Mouse (Mus musculus): ENCODE data around the gene Gm44502. TPM values are rescaled to one million over a fixed set of nuclear protein-coding genes. Genes with fewer than 3 reads are reported as not detected.

The Gm44502 gene
- polyA plus RNA-seq, 1 experiment from 2014 or later, result not detected

GRCm38 (mm10) chr15:89424621-89425020, 4.9 kb downstream of the Gm44502 start:
- Histone ChIP-seq H3K4me3 (replicated peaks) (no peak overlapping the region), H3K27ac (no peak overlapping the region), H3K27me3 (replicated peaks) (no peaks in the 10 kb centered on the region), H3K36me3 (peaks cover 15% of the 10 kb centered on the region), H3K4me2 (replicated peaks) (no peak overlapping the region), H3K9me3 (no peaks in the 10 kb centered on the region), H3K4me1 (replicated peaks) (0 out of 2 replicates have a peak, but pooled peaks cover 4% of the 10 kb centered on the region), H3K9ac (no peak overlapping the region)
- no peak for ATAC-seq
- 86% methylated on average over 8 of the region's 8 CpGs for WGBS

- Histone ChIP-seq H3K9ac (no peak overlapping the region), H3K4me2 (replicated peaks) (no peak overlapping the region), H3K4me1 (replicated peaks) (no peaks in the 10 kb centered on the region), H3K36me3 (peaks cover 7% of the 10 kb centered on the region; the same call in 1 of the 2 replicates), H3K4me3 (replicated peaks) (no peak overlapping the region), H3K27ac (no peak overlapping the region), H3K9me3 (no peaks in the 10 kb centered on the region), H3K27me3 (replicated peaks) (no peaks in the 10 kb centered on the region)
- 93% methylated on average over 9 of the region's 9 CpGs for WGBS
- ATAC-seq, result no peak
Observed at GRCm38 (mm10) chr15:89421938-89422337, 7.6 kb downstream of the Gm44502 start.

- Histone ChIP-seq H3K9me3 (no peaks in the 10 kb centered on the region), H3K27ac (no peak overlapping the region), H3K9ac (no peak overlapping the region), H3K27me3 (replicated peaks) (no peaks in the 10 kb centered on the region), H3K36me3 (no peaks in the 10 kb centered on the region), H3K4me2 (replicated peaks) (no peak overlapping the region), H3K4me3 (replicated peaks) (no peak overlapping the region), H3K4me1 (replicated peaks) (no peaks in the 10 kb centered on the region)
- 86% methylated on average over 8 of the region's 8 CpGs for WGBS
- ATAC-seq, result no peak
Observed at GRCm38 (mm10) chr15:89415282-89415681, 14.2 kb downstream of the Gm44502 start.

GRCm38 (mm10) chr15:89410118-89410517, 19.4 kb downstream of the Gm44502 start, which contains the start of gene Syce3:
Gene Syce3, minus strand, starts transcription at chr15:89410503.
- 81% methylated on average over 24 of the region's 24 CpGs for WGBS
- no peak within 1 kb of the TSS for H3K4me3 ChIP-seq (replicated peaks)
- ATAC-seq, result no peak; the same call in 1 of the 2 replicates

GRCm38 (mm10) chr15:89406691-89407090, 22.8 kb downstream of the Gm44502 start:
- Histone ChIP-seq H3K9me3 (no peaks in the 10 kb centered on the region), H3K4me1 (replicated peaks) (no peaks in the 10 kb centered on the region), H3K9ac (no peak overlapping the region), H3K4me3 (replicated peaks) (no peak overlapping the region), H3K36me3 (no peaks in the 10 kb centered on the region), H3K27me3 (replicated peaks) (no peaks in the 10 kb centered on the region), H3K27ac (no peak overlapping the region), H3K4me2 (replicated peaks) (no peak overlapping the region)
- no peak for ATAC-seq

More at GRCm38 (mm10) chr15:89410118-89410517, 19.4 kb downstream of the Gm44502 start, which contains the start of gene Syce3:
- H3K27me3 ChIP-seq (replicated peaks), result no peaks in the 10 kb centered on the region
- no peak within 1 kb of the TSS for H3K4me2 ChIP-seq (replicated peaks)
- no peaks in the 10 kb centered on the region for H3K9me3 ChIP-seq
- H3K36me3 ChIP-seq, result no peaks in the 10 kb centered on the region
- no peak within 1 kb of the TSS for H3K9ac ChIP-seq
- no peaks in the 10 kb centered on the region for H3K4me1 ChIP-seq (replicated peaks)
- H3K27ac ChIP-seq, result no peak within 1 kb of the TSS

GRCm38 (mm10) chr15:89404831-89405623, 24.5 kb downstream of the Gm44502 start:
- ATAC-seq, result no peak
- H3K9me3 ChIP-seq, result no peaks in the 10 kb centered on the region
- no peak overlapping the region for H3K27ac ChIP-seq
- no peak overlapping the region for H3K4me3 ChIP-seq (replicated peaks)
- no peaks in the 10 kb centered on the region for H3K36me3 ChIP-seq
- H3K4me1 ChIP-seq (replicated peaks), result no peaks in the 10 kb centered on the region
- no peaks in the 10 kb centered on the region for H3K27me3 ChIP-seq (replicated peaks)
- no peak overlapping the region for H3K4me2 ChIP-seq (replicated peaks)
- WGBS, result 81% methylated on average over 10 of the region's 10 CpGs
- H3K9ac ChIP-seq, result no peak overlapping the region

- Histone ChIP-seq H3K9ac (no peak overlapping the region), H3K36me3 (no peaks in the 10 kb centered on the region), H3K27me3 (replicated peaks) (no peaks in the 10 kb centered on the region), H3K4me1 (replicated peaks) (no peaks in the 10 kb centered on the region), H3K4me2 (replicated peaks) (no peak overlapping the region), H3K27ac (no peak overlapping the region), H3K4me3 (replicated peaks) (no peak overlapping the region), H3K9me3 (no peaks in the 10 kb centered on the region)
- 74% methylated on average over 1 of the region's 1 CpGs for WGBS
- no peak for ATAC-seq
Observed at GRCm38 (mm10) chr15:89402471-89402870, 27.0 kb downstream of the Gm44502 start.

GRCm38 (mm10) chr15:89399716-89400115, 29.8 kb downstream of the Gm44502 start:
- Histone ChIP-seq H3K4me1 (replicated peaks) (no peaks in the 10 kb centered on the region), H3K9me3 (no peaks in the 10 kb centered on the region), H3K4me3 (replicated peaks) (no peak overlapping the region), H3K27me3 (replicated peaks) (no peaks in the 10 kb centered on the region), H3K4me2 (replicated peaks) (no peak overlapping the region), H3K36me3 (no peaks in the 10 kb centered on the region), H3K27ac (no peak overlapping the region), H3K9ac (no peak overlapping the region)
- 57% methylated on average over 1 of the region's 1 CpGs for WGBS
- ATAC-seq, result 0 out of 2 replicates have a peak, but pooled peaks have one; percentile 35

GRCm38 (mm10) chr15:89398146-89398545, 31.4 kb downstream of the Gm44502 start:
- H3K4me2 ChIP-seq (replicated peaks), result no peak overlapping the region
- WGBS, result 77% methylated on average over 2 of the region's 2 CpGs
- H3K36me3 ChIP-seq, result no peaks in the 10 kb centered on the region
- no peak for ATAC-seq
- no peaks in the 10 kb centered on the region for H3K4me1 ChIP-seq (replicated peaks)
- no peak overlapping the region for H3K27ac ChIP-seq
- no peaks in the 10 kb centered on the region for H3K27me3 ChIP-seq (replicated peaks)
- H3K9me3 ChIP-seq, result no peaks in the 10 kb centered on the region
- H3K4me3 ChIP-seq (replicated peaks), result no peak overlapping the region
- H3K9ac ChIP-seq, result no peak overlapping the region

GRCm38 (mm10) chr15:89396883-89397282, 32.6 kb downstream of the Gm44502 start:
- Histone ChIP-seq H3K4me2 (replicated peaks) (no peak overlapping the region), H3K4me1 (replicated peaks) (no peaks in the 10 kb centered on the region), H3K27ac (no peak overlapping the region), H3K4me3 (replicated peaks) (no peak overlapping the region), H3K36me3 (no peaks in the 10 kb centered on the region), H3K9me3 (no peaks in the 10 kb centered on the region), H3K27me3 (replicated peaks) (no peaks in the 10 kb centered on the region), H3K9ac (no peak overlapping the region)
- ATAC-seq, result peak; percentile 90
- 71% methylated on average over 4 of the region's 4 CpGs for WGBS

- Histone ChIP-seq H3K4me2 (replicated peaks) (no peak overlapping the region), H3K4me1 (replicated peaks) (no peaks in the 10 kb centered on the region), H3K9ac (no peak overlapping the region), H3K36me3 (no peaks in the 10 kb centered on the region), H3K27me3 (replicated peaks) (0 out of 2 replicates have a peak, but pooled peaks cover 2% of the 10 kb centered on the region), H3K4me3 (replicated peaks) (no peak overlapping the region), H3K9me3 (no peaks in the 10 kb centered on the region), H3K27ac (no peak overlapping the region)
- no peak for ATAC-seq
- 93% methylated on average over 10 of the region's 10 CpGs for whole genome bisulfite sequencing
Observed at GRCm38 (mm10) chr15:89390081-89390480, 39.4 kb downstream of the Gm44502 start.

GRCm38 (mm10) chr15:89387127-89387526, 42.4 kb downstream of the Gm44502 start:
- Histone ChIP-seq H3K4me2 (replicated peaks) (no peak overlapping the region), H3K4me1 (replicated peaks) (no peaks in the 10 kb centered on the region), H3K9ac (no peak overlapping the region), H3K27me3 (replicated peaks) (0 out of 2 replicates have a peak, but pooled peaks cover 6% of the 10 kb centered on the region), H3K36me3 (no peaks in the 10 kb centered on the region), H3K4me3 (replicated peaks) (no peak overlapping the region), H3K27ac (no peak overlapping the region), H3K9me3 (no peaks in the 10 kb centered on the region)
- ATAC-seq, result no peak
- WGBS, result 42% methylated on average over 12 of the region's 12 CpGs

GRCm38 (mm10) chr15:89384617-89385016, 44.9 kb downstream of the Gm44502 start, which contains the start of gene Klhdc7b:
Gene Klhdc7b, plus strand, starts transcription at chr15:89384917.
- Histone ChIP-seq H3K9me3 (no peaks in the 10 kb centered on the region), H3K36me3 (no peaks in the 10 kb centered on the region), H3K27ac (no peak within 1 kb of the TSS), H3K4me2 (replicated peaks) (no peak within 1 kb of the TSS), H3K4me1 (replicated peaks) (0 out of 2 replicates have a peak, but pooled peaks cover under 1% of the 10 kb centered on the region), H3K27me3 (replicated peaks) (peaks cover 7% of the 10 kb centered on the region), H3K4me3 (replicated peaks) (no peak within 1 kb of the TSS), H3K9ac (no peak within 1 kb of the TSS)
- ATAC-seq, result no peak
- 92% methylated on average over 7 of the region's 7 CpGs for WGBS
